Mouse (Mus musculus) myocyte (in vitro differentiated cells): ENCODE data around the gene Rtn2.

Experiments
- CEBPB ChIP-seq: IDR thresholded peaks from 2 replicates; pipeline ENCODE4 v1.6.1; 2011; ENCODE audit warnings: mild to moderate bottlenecking, moderate library complexity; ENCODE audit not compliant: poor library complexity, insufficient read depth, severe bottlenecking
- E2F4 ChIP-seq: IDR thresholded peaks from one replicate; pipeline ENCODE4 v1.6.1; 2011; ENCODE audit warnings: mild to moderate bottlenecking, control low read depth, moderate library complexity; ENCODE audit not compliant: insufficient read depth
- MAX ChIP-seq: IDR thresholded peaks from one replicate; pipeline ENCODE4 v1.6.1; 2011; ENCODE audit warnings: low read depth, mild to moderate bottlenecking, control low read depth
- MYOD1 ChIP-seq, 3 experiments: IDR thresholded peaks; one replicate each; pipeline ENCODE4 v1.6.1; 2011; ENCODE audit warnings: control low read depth in 2 of 3, low read depth in 2 of 3, mild to moderate bottlenecking in 2 of 3, moderate library complexity in 1 of 3; ENCODE audit not compliant: insufficient read length in 2 of 3, control insufficient read depth in 1 of 3
- MYOG ChIP-seq, 3 experiments: IDR thresholded peaks; one replicate each; pipeline ENCODE4 v1.6.1; 2011; ENCODE audit warnings: control low read depth in 2 of 3, low read depth in 2 of 3, mild to moderate bottlenecking in 2 of 3; ENCODE audit not compliant: insufficient read length in 2 of 3, control insufficient read depth in 1 of 3, insufficient read depth in 1 of 3
- POLR2A ChIP-seq: IDR thresholded peaks from one replicate; pipeline ENCODE4 v1.6.1; 2011; ENCODE audit warnings: low read depth, mild to moderate bottlenecking, control low read depth, moderate library complexity; ENCODE audit not compliant: insufficient read length
- POLR2AphosphoS2 ChIP-seq: IDR thresholded peaks from one replicate; pipeline ENCODE4 v1.6.1; 2011; ENCODE audit warnings: low read depth, control low read depth; ENCODE audit not compliant: insufficient read length
- REST ChIP-seq: IDR thresholded peaks from one replicate; pipeline ENCODE4 v1.6.1; 2011; ENCODE audit warnings: mild to moderate bottlenecking, control low read depth, moderate library complexity; ENCODE audit not compliant: insufficient read depth, insufficient read length
- SRF ChIP-seq: IDR thresholded peaks from one replicate; pipeline ENCODE4 v1.6.1; 2011; ENCODE audit warnings: low read depth; ENCODE audit not compliant: control insufficient read depth, insufficient read length
- TCF12 ChIP-seq: IDR thresholded peaks from one replicate; pipeline ENCODE4 v1.6.1; 2011; ENCODE audit warnings: mild to moderate bottlenecking, control low read depth; ENCODE audit not compliant: poor library complexity, insufficient read depth, severe bottlenecking
- TCF3 ChIP-seq: IDR thresholded peaks from one replicate; pipeline ENCODE4 v1.6.1; 2011; ENCODE audit warnings: low read depth, control low read depth; ENCODE audit not compliant: insufficient read length
- USF1 ChIP-seq: IDR thresholded peaks from one replicate; pipeline ENCODE4 v1.6.1; 2011; ENCODE audit warnings: low read depth, mild to moderate bottlenecking, control low read depth, moderate library complexity

DNA sequence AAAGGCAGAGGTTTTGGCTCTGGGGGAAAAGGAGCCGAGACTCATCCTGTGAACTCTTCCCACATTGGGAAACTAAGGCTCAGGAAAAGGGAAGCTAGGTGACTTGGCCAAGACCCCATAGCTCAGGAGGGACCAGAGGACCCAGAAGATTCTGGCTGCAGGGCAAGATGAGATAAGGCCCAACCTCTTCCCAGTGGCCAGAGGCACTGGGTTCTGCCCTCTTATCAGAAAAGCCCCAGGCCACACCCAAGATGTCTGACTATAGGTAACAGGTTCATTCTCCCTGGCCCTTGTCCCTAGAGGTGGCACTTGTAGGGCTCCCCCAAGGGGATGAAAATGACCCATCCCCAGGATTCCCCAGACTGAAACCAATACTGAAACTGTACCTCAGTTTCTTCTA, 35.6 kb upstream of the Rtn2 start:
- TF ChIP-seq POLR2A (no peak), MYOG (IDR thresholded peaks at IDR 0.05; ENCODE audit: control insufficient read depth in 1 of 3, insufficient read depth in 1 of 3, insufficient read length in 2 of 3, low read depth in 2 of 3) (no peak), MYOD1 (IDR thresholded peaks at IDR 0.05; ENCODE audit: control insufficient read depth in 1 of 3, insufficient read length in 2 of 3, low read depth in 2 of 3) (no peak), USF1 (no peak), CEBPB (no peak), MAX (no peak), TCF3 (no peak), TCF12 (no peak), E2F4 (no peak), SRF (no peak), POLR2AphosphoS2 (no peak), REST (no peak)
